Mouse (Mus musculus): ENCODE data around the gene Thumpd3. TPM values are rescaled to one million over a fixed set of nuclear protein-coding genes. Genes with fewer than 3 reads are reported as not detected.

Gene Thumpd3
- polyA plus RNA-seq, 1 experiment = 18.8 TPM

GRCm38 (mm10) chr6:113075261-113075660 is 29.2 kb downstream of the Thumpd3 start:
- peaks cover 87% of the 10 kb centered on the region for H3K79me2 ChIP-seq (ENCODE audit: control insufficient read depth, insufficient read depth)
- peak overlapping the region; percentile 3 for H3ac ChIP-seq (ENCODE audit: control insufficient read depth, insufficient read length, low read depth)
- TF ChIP-seq USF1 (IDR thresholded peaks at IDR 0.05; ENCODE audit: low read depth) (no peak), CTCF (IDR thresholded peaks at IDR 0.05; ENCODE audit: control insufficient read depth, insufficient read depth, insufficient read length) (no peak), MYOD1 (IDR thresholded peaks at IDR 0.05; ENCODE audit: control insufficient read depth, insufficient read length, low read depth) (no peak), MYOG (IDR thresholded peaks at IDR 0.05; ENCODE audit: control insufficient read depth, extremely low read depth, insufficient read length) (no peak), MAX (IDR thresholded peaks at IDR 0.05) (no peak), FOSL1 (IDR thresholded peaks at IDR 0.05; ENCODE audit: insufficient read depth, low read length, poor library complexity, severe bottlenecking) (no peak), CEBPB (IDR thresholded peaks at IDR 0.05; ENCODE audit: low read depth) (no peak)
- peaks cover 38% of the 10 kb centered on the region for H3K36me3 ChIP-seq (ENCODE audit: control insufficient read depth, insufficient read depth)
- H3K79me3 ChIP-seq (ENCODE audit: low read depth) = peaks cover 84% of the 10 kb centered on the region
- no peaks in the 10 kb centered on the region for H3K27me3 ChIP-seq (ENCODE audit: control insufficient read depth, insufficient read depth, insufficient read length)
- H3K4me3 ChIP-seq (ENCODE audit: insufficient read depth, poor library complexity, severe bottlenecking) = peak overlapping the region; percentile 74

DNA sequence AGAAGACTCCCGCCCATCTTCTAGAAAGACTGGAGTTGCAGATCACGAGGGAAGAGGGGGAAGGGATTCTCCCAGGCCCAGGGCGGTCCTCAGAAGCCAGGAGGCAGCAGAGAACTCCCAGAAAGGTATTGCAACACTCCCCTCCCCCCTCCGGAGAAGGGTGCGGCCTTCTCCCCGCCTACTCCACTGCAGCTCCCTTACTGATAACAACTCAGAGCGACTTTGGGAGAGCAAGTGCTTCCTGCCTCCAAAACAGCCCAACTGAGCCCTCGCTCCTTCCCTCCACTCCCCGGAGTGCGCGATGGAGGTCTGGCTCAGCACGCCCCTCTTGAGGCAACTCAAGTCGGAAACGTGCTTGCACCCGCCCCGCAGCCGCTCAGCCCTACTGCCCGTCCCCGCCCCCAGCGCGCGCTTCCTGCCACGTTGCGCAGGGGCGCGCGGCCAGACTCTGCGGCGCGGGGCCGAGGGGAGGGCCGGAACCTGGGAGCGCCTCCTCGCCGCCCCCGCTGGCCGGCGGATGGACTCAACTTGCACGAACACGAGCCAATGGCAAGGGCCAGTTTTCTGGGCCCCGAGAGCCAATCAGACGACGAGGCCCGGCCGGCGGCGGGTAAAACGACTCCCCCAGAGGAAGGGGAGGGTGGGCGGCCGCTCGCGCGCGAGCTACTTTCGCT is 30.1 kb downstream of the Thumpd3 start:
- TF ChIP-seq CTCF (IDR thresholded peaks at IDR 0.05; ENCODE audit: control insufficient read depth, insufficient read depth, insufficient read length) (no peak), MYOD1 (IDR thresholded peaks at IDR 0.05; ENCODE audit: control insufficient read depth, insufficient read length, low read depth) (no peak), CEBPB (IDR thresholded peaks at IDR 0.05; ENCODE audit: low read depth) (peak; percentile 95), USF1 (IDR thresholded peaks at IDR 0.05; ENCODE audit: low read depth) (peak; percentile 22), MAX (IDR thresholded peaks at IDR 0.05) (peak; percentile 65), FOSL1 (IDR thresholded peaks at IDR 0.05; ENCODE audit: insufficient read depth, low read length, poor library complexity, severe bottlenecking) (no peak), MYOG (IDR thresholded peaks at IDR 0.05; ENCODE audit: control insufficient read depth, extremely low read depth, insufficient read length) (no peak)

DNA sequence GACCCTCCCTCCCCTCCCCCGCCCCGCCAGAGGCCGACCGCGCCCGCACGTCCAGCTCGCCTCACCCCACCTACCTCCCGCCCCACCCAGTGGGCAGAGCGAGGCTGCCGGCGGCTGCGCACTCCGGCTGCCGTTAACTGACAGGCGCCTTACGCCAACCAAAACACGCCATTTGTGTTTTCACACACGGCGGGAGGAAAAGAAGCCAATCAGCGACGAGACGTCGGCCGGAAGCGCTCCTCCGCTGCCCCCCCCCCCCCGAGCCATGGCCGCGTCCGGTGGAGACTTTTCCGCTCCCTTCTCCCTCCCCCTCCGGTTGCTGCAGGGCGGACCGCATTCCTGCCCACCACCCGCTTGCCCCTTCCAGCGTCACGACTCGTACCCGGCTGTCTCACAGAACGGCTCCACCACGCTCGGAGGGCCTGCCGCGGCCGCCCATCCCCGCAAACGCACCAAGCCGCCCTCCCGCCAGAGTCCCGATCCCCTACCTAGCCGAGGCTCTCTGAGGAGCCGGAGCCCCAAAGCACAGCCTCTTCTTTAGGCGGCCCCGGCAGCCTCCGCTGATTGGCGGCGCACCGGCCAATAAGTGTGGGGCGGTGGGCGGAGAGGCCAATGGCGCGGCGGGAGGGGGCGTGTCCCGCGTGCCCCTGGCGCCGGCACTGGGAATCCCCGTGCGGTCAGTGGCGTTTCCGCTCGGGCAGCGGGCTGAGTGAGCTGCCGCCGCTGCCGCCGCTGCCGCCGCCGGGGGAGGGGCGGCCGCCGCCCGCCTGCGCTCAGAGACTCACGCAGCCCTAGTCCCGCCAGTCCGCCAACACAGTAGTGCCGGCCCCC is 30.9 kb downstream of the Thumpd3 start, which contains the start of gene Setd5:
Gene Setd5 (plus strand): TSS at position 680 of the 831 bp plus-strand sequence.
- TF ChIP-seq MYOG (IDR thresholded peaks at IDR 0.05; ENCODE audit: control insufficient read depth, extremely low read depth, insufficient read length) (no peak), MAX (IDR thresholded peaks at IDR 0.05) (no peak), CEBPB (IDR thresholded peaks at IDR 0.05; ENCODE audit: low read depth) (no peak), MYOD1 (IDR thresholded peaks at IDR 0.05; ENCODE audit: control insufficient read depth, insufficient read length, low read depth) (no peak), CTCF (IDR thresholded peaks at IDR 0.05; ENCODE audit: control insufficient read depth, insufficient read depth, insufficient read length) (no peak), FOSL1 (IDR thresholded peaks at IDR 0.05; ENCODE audit: insufficient read depth, low read length, poor library complexity, severe bottlenecking) (no peak), USF1 (IDR thresholded peaks at IDR 0.05; ENCODE audit: low read depth) (no peak)
- Histone ChIP-seq H3K36me3 (ENCODE audit: control insufficient read depth, insufficient read depth) (peaks cover 29% of the 10 kb centered on the region), H3K4me3 (ENCODE audit: insufficient read depth, poor library complexity, severe bottlenecking) (peak within 1 kb of the TSS; percentile 97), H3K27me3 (ENCODE audit: control insufficient read depth, insufficient read depth, insufficient read length) (no peaks in the 10 kb centered on the region), H3ac (ENCODE audit: control insufficient read depth, insufficient read length, low read depth) (peak within 1 kb of the TSS; percentile 97), H3K79me3 (ENCODE audit: low read depth) (peaks cover 84% of the 10 kb centered on the region), H3K79me2 (ENCODE audit: control insufficient read depth, insufficient read depth) (peaks cover 87% of the 10 kb centered on the region)

More for the DNA sequence above, 30.1 kb downstream of the Thumpd3 start:
- Histone ChIP-seq H3K27me3 (ENCODE audit: control insufficient read depth, insufficient read depth, insufficient read length) (no peaks in the 10 kb centered on the region), H3K79me2 (ENCODE audit: control insufficient read depth, insufficient read depth) (peaks cover 87% of the 10 kb centered on the region), H3K4me3 (ENCODE audit: insufficient read depth, poor library complexity, severe bottlenecking) (peak overlapping the region; percentile 74), H3K36me3 (ENCODE audit: control insufficient read depth, insufficient read depth) (peaks cover 36% of the 10 kb centered on the region), H3K79me3 (ENCODE audit: low read depth) (peaks cover 84% of the 10 kb centered on the region), H3ac (ENCODE audit: control insufficient read depth, insufficient read length, low read depth) (peak overlapping the region; percentile 79)

- Histone ChIP-seq H3K79me3 (ENCODE audit: low read depth) (peaks cover 84% of the 10 kb centered on the region), H3K27me3 (ENCODE audit: control insufficient read depth, insufficient read depth, insufficient read length) (no peaks in the 10 kb centered on the region), H3K36me3 (ENCODE audit: control insufficient read depth, insufficient read depth) (peaks cover 29% of the 10 kb centered on the region), H3ac (ENCODE audit: control insufficient read depth, insufficient read length, low read depth) (peak overlapping the region; percentile 88), H3K79me2 (ENCODE audit: control insufficient read depth, insufficient read depth) (peaks cover 87% of the 10 kb centered on the region), H3K4me3 (ENCODE audit: insufficient read depth, poor library complexity, severe bottlenecking) (peak overlapping the region; percentile 97)
- TF ChIP-seq CEBPB (IDR thresholded peaks at IDR 0.05; ENCODE audit: low read depth) = no peak
- no peak for TF ChIP-seq USF1 (IDR thresholded peaks at IDR 0.05; ENCODE audit: low read depth)
- TF ChIP-seq FOSL1 (IDR thresholded peaks at IDR 0.05; ENCODE audit: insufficient read depth, low read length, poor library complexity, severe bottlenecking) = no peak
- TF ChIP-seq MYOG (IDR thresholded peaks at IDR 0.05; ENCODE audit: control insufficient read depth, extremely low read depth, insufficient read length) = no peak
- TF ChIP-seq MYOD1 (IDR thresholded peaks at IDR 0.05; ENCODE audit: control insufficient read depth, insufficient read length, low read depth) = no peak
- no peak for TF ChIP-seq MAX (IDR thresholded peaks at IDR 0.05)
- TF ChIP-seq CTCF (IDR thresholded peaks at IDR 0.05; ENCODE audit: control insufficient read depth, insufficient read depth, insufficient read length) = no peak
Measured at GRCm38 (mm10) chr6:113077569-113078030, 31.6 kb downstream of the Thumpd3 start.

DNA sequence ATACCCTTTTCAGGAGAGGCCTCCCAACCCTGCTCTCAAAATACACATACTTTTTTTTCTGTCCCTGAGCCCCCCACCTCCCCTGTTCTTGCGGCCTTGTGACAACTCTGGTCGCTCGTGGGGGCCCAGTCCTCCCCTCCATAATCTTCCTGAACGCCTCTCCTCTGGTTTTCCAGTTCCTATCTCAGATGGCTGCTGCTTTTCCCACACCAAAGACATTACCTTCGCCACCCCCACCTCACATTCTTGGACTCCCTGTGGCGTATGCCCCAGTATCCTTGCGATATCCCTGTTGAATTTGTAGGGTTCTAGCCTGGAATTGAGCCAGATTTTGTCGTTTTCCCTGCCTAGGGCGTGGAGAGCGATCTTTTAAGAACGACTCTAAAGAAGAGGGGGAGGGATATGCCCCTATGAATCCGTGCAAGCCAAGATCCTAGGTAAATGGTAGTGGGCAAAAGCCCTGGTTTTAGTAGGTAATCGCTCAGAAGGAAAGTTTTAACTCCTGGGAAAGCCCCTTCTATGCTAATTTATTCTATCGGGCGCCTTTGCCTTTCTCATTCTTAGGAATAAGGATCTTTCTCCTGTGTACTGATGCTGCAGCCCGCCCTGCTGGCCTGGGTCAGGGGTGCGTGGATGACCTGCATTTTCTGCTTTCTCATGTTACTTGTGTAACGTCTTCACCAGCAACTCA is 32.2 kb downstream of the Thumpd3 start:
- peaks cover 83% of the 10 kb centered on the region for H3K79me3 ChIP-seq (ENCODE audit: low read depth)
- no peaks in the 10 kb centered on the region for H3K27me3 ChIP-seq (ENCODE audit: control insufficient read depth, insufficient read depth, insufficient read length)
- peak overlapping the region; percentile 88 for H3ac ChIP-seq (ENCODE audit: control insufficient read depth, insufficient read length, low read depth)
- H3K79me2 ChIP-seq (ENCODE audit: control insufficient read depth, insufficient read depth) = peaks cover 87% of the 10 kb centered on the region
- H3K36me3 ChIP-seq (ENCODE audit: control insufficient read depth, insufficient read depth) = peaks cover 32% of the 10 kb centered on the region
- peak overlapping the region; percentile 97 for H3K4me3 ChIP-seq (ENCODE audit: insufficient read depth, poor library complexity, severe bottlenecking)
- TF ChIP-seq MYOD1 (IDR thresholded peaks at IDR 0.05; ENCODE audit: control insufficient read depth, insufficient read length, low read depth) (no peak), FOSL1 (IDR thresholded peaks at IDR 0.05; ENCODE audit: insufficient read depth, low read length, poor library complexity, severe bottlenecking) (no peak), CEBPB (IDR thresholded peaks at IDR 0.05; ENCODE audit: low read depth) (no peak), CTCF (IDR thresholded peaks at IDR 0.05; ENCODE audit: control insufficient read depth, insufficient read depth, insufficient read length) (no peak), MYOG (IDR thresholded peaks at IDR 0.05; ENCODE audit: control insufficient read depth, extremely low read depth, insufficient read length) (no peak), USF1 (IDR thresholded peaks at IDR 0.05; ENCODE audit: low read depth) (no peak), MAX (IDR thresholded peaks at IDR 0.05) (no peak)

Data from C2C12 (cell line).